Mouse (Mus musculus): ENCODE data around the gene Col8a2. TPM values are rescaled to one million over a fixed set of nuclear protein-coding genes. Genes with fewer than 3 reads are reported as not detected.

Gene Col8a2
- polyA plus RNA-seq, 1 experiment from 2014 or later = 2.1 TPM

DNA sequence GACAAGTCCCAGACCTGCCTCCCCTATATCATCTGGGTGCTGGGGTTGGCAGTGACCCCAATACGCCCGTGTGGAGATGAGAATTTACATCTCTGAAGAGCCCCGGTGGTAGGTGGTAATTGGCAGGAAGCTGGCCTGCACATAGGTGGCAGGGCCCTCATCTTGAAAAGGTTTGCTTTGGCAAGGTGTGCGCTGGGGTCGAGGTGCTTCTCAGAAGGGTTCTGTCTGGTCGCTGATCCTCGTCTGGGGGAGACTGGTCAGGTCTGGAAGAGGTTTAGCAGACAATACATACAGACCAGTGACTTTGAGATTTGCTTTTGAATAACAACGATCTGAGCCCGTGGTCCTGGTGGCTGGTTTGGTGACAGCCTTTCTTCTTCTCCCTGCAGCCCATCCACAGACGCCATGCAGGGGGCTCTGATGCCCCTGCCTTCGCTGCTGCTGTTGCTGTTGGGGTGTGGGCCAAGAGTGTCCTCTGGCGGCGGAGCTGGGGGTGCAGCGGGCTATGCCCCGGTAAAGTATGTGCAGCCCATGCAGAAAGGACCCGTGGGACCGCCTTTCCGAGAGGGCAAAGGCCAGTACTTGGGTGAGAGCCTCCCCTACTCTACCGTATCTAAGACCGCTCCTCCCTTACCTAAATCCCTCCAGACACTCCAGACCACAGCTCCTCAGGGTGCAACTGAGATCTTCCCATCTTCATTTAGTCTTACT lies 22.8 kb downstream of the Col8a2 start:
- Histone ChIP-seq H3K9me3 (ENCODE audit: control insufficient read depth, low read length) (0 out of 2 replicates have a peak, but pooled peaks cover 2% of the 10 kb centered on the region), H3K27ac (ENCODE audit: low read length) (no peak overlapping the region), H3K4me2 (ENCODE audit: low read length) (peak overlapping the region; percentile 49), H3K36me3 (ENCODE audit: control insufficient read depth, insufficient read depth) (no peaks in the 10 kb centered on the region), H3K4me1 (replicated peaks; ENCODE audit: control insufficient read depth, insufficient read depth, low read length) (peaks cover 3% of the 10 kb centered on the region; the same call in 1 of the 2 replicates), H3K4me3 (replicated peaks; ENCODE audit: low read length) (peak overlapping the region; percentile 30), H3K27me3 (replicated peaks; ENCODE audit: control insufficient read depth, insufficient read depth, low read length) (no peaks in the 10 kb centered on the region), H3K9ac (replicated peaks; ENCODE audit: low read depth, low read length) (0 out of 2 replicates have a peak overlapping the region, but pooled peaks have one; percentile 25)
- WGBS = 16% methylated on average over 20 of the region's 20 CpGs
- ATAC-seq = peak; percentile 61

DNA sequence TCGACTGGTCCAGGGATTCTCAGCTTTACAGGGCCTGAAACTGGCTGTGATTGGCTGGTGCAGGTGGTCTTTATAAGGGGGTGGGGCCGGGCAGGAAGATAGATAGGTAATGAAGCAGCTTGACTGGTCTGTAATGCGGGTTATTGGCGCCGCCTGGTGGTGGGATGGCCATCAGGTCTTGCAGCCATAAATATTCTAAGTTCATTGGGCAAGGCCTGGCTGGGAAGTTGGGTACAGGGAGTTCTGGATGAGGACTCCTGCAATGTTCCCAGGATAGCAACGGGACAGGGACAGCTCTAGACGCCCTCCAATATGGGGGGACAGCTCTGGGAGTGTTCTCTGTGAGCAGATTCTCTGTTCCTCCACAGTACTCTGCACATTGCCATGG lies 23.3 kb downstream of the Col8a2 start:
- Histone ChIP-seq H3K36me3 (ENCODE audit: control insufficient read depth, insufficient read depth) (no peaks in the 10 kb centered on the region), H3K27ac (ENCODE audit: low read length) (no peak overlapping the region), H3K4me2 (ENCODE audit: low read length) (peak overlapping the region; percentile 49), H3K27me3 (replicated peaks; ENCODE audit: control insufficient read depth, insufficient read depth, low read length) (no peaks in the 10 kb centered on the region), H3K9ac (replicated peaks; ENCODE audit: low read depth, low read length) (no peak overlapping the region), H3K4me1 (replicated peaks; ENCODE audit: control insufficient read depth, insufficient read depth, low read length) (peaks cover 3% of the 10 kb centered on the region; the same call in 1 of the 2 replicates), H3K9me3 (ENCODE audit: control insufficient read depth, low read length) (0 out of 2 replicates have a peak, but pooled peaks cover 2% of the 10 kb centered on the region), H3K4me3 (replicated peaks; ENCODE audit: low read length) (peak overlapping the region; percentile 30)
- 0% methylated on average over 7 of the region's 7 CpGs for WGBS
- peak; percentile 87 for ATAC-seq

DNA sequence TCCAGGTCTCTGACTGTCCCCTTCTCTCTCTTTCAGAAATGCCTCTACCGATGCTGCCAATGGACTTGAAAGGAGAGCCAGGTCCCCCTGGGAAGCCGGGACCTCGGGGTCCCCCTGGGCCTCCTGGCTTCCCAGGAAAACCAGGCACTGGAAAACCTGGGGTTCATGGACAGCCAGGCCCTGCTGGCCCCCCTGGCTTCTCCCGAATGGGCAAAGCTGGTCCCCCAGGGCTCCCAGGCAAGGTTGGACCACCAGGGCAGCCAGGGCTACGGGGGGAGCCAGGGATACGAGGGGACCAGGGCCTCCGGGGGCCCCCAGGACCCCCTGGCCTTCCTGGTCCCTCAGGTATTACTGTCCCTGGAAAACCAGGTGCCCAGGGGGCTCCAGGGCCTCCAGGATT lies 23.8 kb downstream of the Col8a2 start:
- no peak overlapping the region for H3K4me3 ChIP-seq (replicated peaks; ENCODE audit: low read length)
- no peak overlapping the region for H3K4me2 ChIP-seq (ENCODE audit: low read length)
- H3K4me1 ChIP-seq (replicated peaks; ENCODE audit: control insufficient read depth, insufficient read depth, low read length) = peaks cover 3% of the 10 kb centered on the region; the same call in 1 of the 2 replicates
- 0 out of 2 replicates have a peak, but pooled peaks cover 2% of the 10 kb centered on the region for H3K9me3 ChIP-seq (ENCODE audit: control insufficient read depth, low read length)
- H3K27ac ChIP-seq (ENCODE audit: low read length) = no peak overlapping the region
- WGBS = 82% methylated on average over 6 of the region's 7 CpGs
- H3K9ac ChIP-seq (replicated peaks; ENCODE audit: low read depth, low read length) = no peak overlapping the region
- no peaks in the 10 kb centered on the region for H3K27me3 ChIP-seq (replicated peaks; ENCODE audit: control insufficient read depth, insufficient read depth, low read length)
- no peaks in the 10 kb centered on the region for H3K36me3 ChIP-seq (ENCODE audit: control insufficient read depth, insufficient read depth)
- ATAC-seq = no peak

DNA sequence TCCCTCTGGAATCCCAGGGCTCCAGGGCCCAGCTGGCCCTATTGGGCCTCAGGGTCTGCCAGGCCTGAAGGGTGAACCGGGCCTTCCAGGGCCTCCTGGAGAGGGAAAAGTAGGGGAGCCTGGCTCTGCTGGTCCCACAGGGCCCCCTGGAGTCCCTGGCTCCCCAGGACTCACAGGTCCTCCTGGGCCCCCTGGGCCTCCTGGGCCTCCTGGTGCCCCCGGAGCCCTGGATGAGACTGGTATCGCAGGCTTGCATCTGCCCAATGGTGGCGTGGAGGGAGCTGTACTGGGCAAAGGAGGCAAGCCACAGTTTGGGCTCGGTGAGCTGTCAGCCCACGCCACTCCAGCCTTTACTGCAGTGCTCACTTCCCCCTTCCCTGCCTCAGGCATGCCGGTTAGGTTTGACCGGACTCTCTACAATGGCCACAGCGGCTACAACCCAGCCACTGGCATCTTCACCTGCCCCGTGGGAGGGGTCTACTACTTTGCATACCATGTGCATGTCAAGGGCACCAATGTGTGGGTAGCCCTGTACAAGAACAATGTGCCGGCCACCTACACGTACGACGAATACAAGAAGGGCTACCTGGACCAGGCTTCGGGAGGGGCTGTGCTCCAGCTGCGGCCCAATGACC lies 25.1 kb downstream of the Col8a2 start:
- ATAC-seq = no peak
- WGBS = 91% methylated on average over 16 of the region's 16 CpGs
- Histone ChIP-seq H3K36me3 (ENCODE audit: control insufficient read depth, insufficient read depth) (peaks cover 9% of the 10 kb centered on the region), H3K4me2 (ENCODE audit: low read length) (no peak overlapping the region), H3K4me1 (replicated peaks; ENCODE audit: control insufficient read depth, insufficient read depth, low read length) (peaks cover 3% of the 10 kb centered on the region; the same call in 1 of the 2 replicates), H3K27me3 (replicated peaks; ENCODE audit: control insufficient read depth, insufficient read depth, low read length) (no peaks in the 10 kb centered on the region), H3K9ac (replicated peaks; ENCODE audit: low read depth, low read length) (no peak overlapping the region), H3K27ac (ENCODE audit: low read length) (no peak overlapping the region), H3K9me3 (ENCODE audit: control insufficient read depth, low read length) (no peaks in the 10 kb centered on the region), H3K4me3 (replicated peaks; ENCODE audit: low read length) (no peak overlapping the region)

DNA sequence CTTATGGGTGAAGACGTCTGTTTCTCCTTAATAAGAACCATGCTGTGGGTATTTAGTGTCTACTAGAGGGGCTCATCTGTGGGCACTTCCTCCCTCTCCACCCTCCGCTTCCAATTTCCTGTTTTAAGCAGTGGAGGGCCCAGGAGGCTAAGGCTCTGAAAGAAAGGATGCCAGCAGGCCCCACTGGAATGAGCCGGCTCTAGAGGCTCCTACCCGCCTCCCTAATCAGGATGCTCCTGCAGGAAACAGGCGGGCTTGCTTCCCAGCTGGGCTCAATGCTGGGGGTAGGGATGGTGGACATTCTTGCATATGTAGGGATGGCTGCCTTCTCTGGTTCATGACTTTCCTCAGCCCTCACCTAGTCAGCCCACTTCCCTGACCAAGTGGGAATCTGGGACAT lies 26.6 kb downstream of the Col8a2 start:
- no peak for ATAC-seq
- Histone ChIP-seq H3K4me3 (replicated peaks; ENCODE audit: low read length) (no peak overlapping the region), H3K36me3 (ENCODE audit: control insufficient read depth, insufficient read depth) (peaks cover 20% of the 10 kb centered on the region), H3K4me1 (replicated peaks; ENCODE audit: control insufficient read depth, insufficient read depth, low read length) (peaks cover 3% of the 10 kb centered on the region; the same call in 1 of the 2 replicates), H3K4me2 (ENCODE audit: low read length) (no peak overlapping the region), H3K27me3 (replicated peaks; ENCODE audit: control insufficient read depth, insufficient read depth, low read length) (no peaks in the 10 kb centered on the region), H3K27ac (ENCODE audit: low read length) (no peak overlapping the region), H3K9ac (replicated peaks; ENCODE audit: low read depth, low read length) (no peak overlapping the region), H3K9me3 (ENCODE audit: control insufficient read depth, low read length) (no peaks in the 10 kb centered on the region)
- 45% methylated on average over 5 of the region's 5 CpGs for WGBS

DNA sequence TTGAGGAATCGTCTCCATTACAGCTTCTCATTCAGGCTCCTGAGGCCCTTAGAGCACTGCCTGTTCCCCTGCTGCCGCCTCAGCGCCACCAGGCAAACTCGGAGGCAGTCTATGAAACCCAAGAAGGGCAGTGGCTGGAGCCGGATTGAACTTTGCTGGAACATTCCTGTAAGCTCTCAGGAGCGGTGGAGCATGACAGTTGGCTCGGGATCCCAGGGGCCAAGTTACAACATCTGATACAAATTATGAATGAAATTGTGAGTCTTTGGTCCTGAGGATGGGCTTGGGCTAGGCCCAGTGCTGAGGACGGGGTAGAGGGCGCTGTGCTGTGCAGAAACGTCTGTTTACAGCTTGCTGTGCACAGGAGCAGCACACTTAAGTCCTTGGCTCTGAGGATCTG lies 27.8 kb downstream of the Col8a2 start:
- no peak overlapping the region for H3K4me2 ChIP-seq (ENCODE audit: low read length)
- H3K27me3 ChIP-seq (replicated peaks; ENCODE audit: control insufficient read depth, insufficient read depth, low read length) = no peaks in the 10 kb centered on the region
- no peak for ATAC-seq
- no peak overlapping the region for H3K9ac ChIP-seq (replicated peaks; ENCODE audit: low read depth, low read length)
- H3K9me3 ChIP-seq (ENCODE audit: control insufficient read depth, low read length) = no peaks in the 10 kb centered on the region
- WGBS = 56% methylated on average over 10 of the region's 10 CpGs
- peaks cover 3% of the 10 kb centered on the region; the same call in 1 of the 2 replicates for H3K4me1 ChIP-seq (replicated peaks; ENCODE audit: control insufficient read depth, insufficient read depth, low read length)
- no peak overlapping the region for H3K4me3 ChIP-seq (replicated peaks; ENCODE audit: low read length)
- H3K27ac ChIP-seq (ENCODE audit: low read length) = no peak overlapping the region
- peaks cover 20% of the 10 kb centered on the region for H3K36me3 ChIP-seq (ENCODE audit: control insufficient read depth, insufficient read depth)

DNA sequence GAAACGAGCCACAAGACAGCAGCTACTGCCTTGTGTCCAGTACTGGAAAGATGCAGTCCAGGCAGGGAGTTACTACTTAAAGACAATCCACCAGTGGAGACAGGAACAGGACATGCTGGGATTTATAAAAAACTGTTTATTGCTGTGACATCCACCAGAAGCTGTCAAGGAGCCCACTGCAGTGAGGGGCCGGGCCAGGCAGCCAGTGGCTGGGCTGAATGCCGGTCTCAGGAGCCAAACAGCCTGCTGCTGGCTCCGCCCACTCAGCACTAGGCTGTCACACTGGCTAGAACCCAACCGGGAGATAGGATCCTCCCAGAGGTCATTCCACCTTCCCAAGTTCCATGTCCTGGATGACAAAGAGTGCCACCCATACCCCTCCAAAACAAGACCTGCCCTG lies 29.3 kb downstream of the Col8a2 start:
- Histone ChIP-seq H3K4me1 (replicated peaks; ENCODE audit: control insufficient read depth, insufficient read depth, low read length) (peaks cover 12% of the 10 kb centered on the region), H3K27me3 (replicated peaks; ENCODE audit: control insufficient read depth, insufficient read depth, low read length) (no peaks in the 10 kb centered on the region), H3K27ac (ENCODE audit: low read length) (no peak overlapping the region), H3K9me3 (ENCODE audit: control insufficient read depth, low read length) (no peaks in the 10 kb centered on the region), H3K4me3 (replicated peaks; ENCODE audit: low read length) (no peak overlapping the region), H3K9ac (replicated peaks; ENCODE audit: low read depth, low read length) (no peak overlapping the region), H3K4me2 (ENCODE audit: low read length) (no peak overlapping the region), H3K36me3 (ENCODE audit: control insufficient read depth, insufficient read depth) (peaks cover 20% of the 10 kb centered on the region)
- whole genome bisulfite sequencing = 50% methylated on average over 5 of the region's 5 CpGs
- no peak for ATAC-seq

DNA sequence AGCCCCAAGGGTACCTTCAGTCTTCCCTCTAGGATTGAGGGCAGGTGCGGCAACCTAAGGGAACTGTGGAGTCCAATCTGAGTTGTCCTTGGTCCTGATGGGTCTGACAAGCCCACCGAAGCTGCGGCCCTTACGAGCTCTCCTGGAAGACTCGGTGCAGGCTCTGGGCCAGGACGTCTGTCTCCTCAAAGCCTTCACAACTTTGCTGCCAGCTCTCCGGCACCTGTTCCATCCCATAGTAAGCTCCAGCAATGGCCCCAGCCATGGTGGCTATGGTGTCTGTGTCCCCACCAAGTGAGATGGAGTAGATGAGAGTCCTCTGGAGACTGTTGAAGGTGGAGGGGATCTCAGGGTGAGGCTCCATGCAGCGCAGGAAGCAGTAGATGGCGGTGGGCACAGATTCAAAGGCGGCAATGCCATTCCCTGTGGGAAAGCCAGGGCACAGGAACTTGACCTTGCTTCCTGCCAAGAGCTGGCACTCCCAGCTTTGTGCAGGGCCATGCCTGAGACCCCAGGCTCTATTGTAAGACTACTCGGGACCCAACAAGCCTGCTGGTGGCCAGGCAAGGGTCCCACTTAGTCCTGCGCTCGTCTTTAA lies 29.9 kb downstream of the Col8a2 start:
- Histone ChIP-seq H3K9ac (replicated peaks; ENCODE audit: low read depth, low read length) (no peak overlapping the region), H3K4me1 (replicated peaks; ENCODE audit: control insufficient read depth, insufficient read depth, low read length) (peaks cover 12% of the 10 kb centered on the region), H3K27me3 (replicated peaks; ENCODE audit: control insufficient read depth, insufficient read depth, low read length) (no peaks in the 10 kb centered on the region), H3K4me2 (ENCODE audit: low read length) (no peak overlapping the region), H3K4me3 (replicated peaks; ENCODE audit: low read length) (no peak overlapping the region), H3K9me3 (ENCODE audit: control insufficient read depth, low read length) (no peaks in the 10 kb centered on the region), H3K27ac (ENCODE audit: low read length) (no peak overlapping the region), H3K36me3 (ENCODE audit: control insufficient read depth, insufficient read depth) (peaks cover 20% of the 10 kb centered on the region)
- WGBS = 89% methylated on average over 13 of the region's 13 CpGs
- ATAC-seq = no peak

DNA sequence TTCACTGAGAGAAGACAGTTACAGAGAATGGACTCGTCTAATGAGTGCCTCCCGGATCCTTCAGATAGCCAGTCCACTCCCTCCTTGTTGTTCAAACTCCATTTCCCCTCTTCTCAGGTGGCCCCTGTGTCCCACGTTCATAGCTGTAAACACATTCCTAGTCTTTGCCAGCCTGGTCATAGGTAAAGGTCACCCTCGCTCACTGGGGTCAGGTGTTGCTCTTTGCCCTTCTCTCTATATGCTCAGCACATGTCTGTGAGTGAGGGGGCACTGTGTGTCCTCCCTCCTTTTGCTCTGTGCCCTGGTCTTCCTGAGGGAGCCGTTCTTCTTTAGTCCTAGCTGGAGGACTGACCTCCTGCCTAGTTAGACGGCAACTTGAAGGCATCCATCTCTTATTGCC lies 33.2 kb downstream of the Col8a2 start:
- Histone ChIP-seq H3K27ac (ENCODE audit: low read length) (no peak overlapping the region), H3K9me3 (ENCODE audit: control insufficient read depth, low read length) (no peaks in the 10 kb centered on the region), H3K4me1 (replicated peaks; ENCODE audit: control insufficient read depth, insufficient read depth, low read length) (peaks cover 15% of the 10 kb centered on the region), H3K4me2 (ENCODE audit: low read length) (no peak overlapping the region), H3K4me3 (replicated peaks; ENCODE audit: low read length) (no peak overlapping the region), H3K9ac (replicated peaks; ENCODE audit: low read depth, low read length) (no peak overlapping the region), H3K36me3 (ENCODE audit: control insufficient read depth, insufficient read depth) (peaks cover 20% of the 10 kb centered on the region), H3K27me3 (replicated peaks; ENCODE audit: control insufficient read depth, insufficient read depth, low read length) (no peaks in the 10 kb centered on the region)
- 96% methylated on average over 6 of the region's 6 CpGs for WGBS
- ATAC-seq = no peak

Data from forebrain, embryonic 16.5 days (tissue).